Mouse (Mus musculus) T-helper 2 cell (primary cell): ENCODE measurements around the gene Rasgef1c.

Experiments
- in situ Hi-C: fragments of 300-600 bp; cut with MboI, MseI; formaldehyde crosslinking; loops from one replicate; pipeline ENCODE4 v1.15.1; 2025; ENCODE audit warnings: high pct_unique_total_duplicates

Gene Rasgef1c

DNA sequence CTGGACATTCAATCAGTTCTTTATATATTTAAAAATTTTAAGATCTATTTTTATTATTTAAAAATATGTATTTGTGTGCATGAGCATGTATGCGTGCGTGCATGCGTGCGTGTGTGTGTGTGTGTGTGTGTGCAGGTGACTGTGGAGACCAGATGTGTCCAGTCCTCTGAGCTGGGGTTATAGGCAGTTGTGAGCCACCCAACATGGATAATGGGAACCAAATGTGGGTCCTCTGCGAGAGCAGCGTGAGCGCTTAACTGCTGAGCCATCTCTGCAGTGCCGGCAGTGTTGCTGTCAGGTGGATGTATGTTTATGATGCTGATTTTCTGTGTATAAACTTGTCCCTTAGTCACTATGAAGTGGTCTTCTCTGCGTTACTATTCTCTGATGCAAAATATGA is 21.9 kb downstream of the Rasgef1c start:
- in situ Hi-C loops: no loop called here

DNA sequence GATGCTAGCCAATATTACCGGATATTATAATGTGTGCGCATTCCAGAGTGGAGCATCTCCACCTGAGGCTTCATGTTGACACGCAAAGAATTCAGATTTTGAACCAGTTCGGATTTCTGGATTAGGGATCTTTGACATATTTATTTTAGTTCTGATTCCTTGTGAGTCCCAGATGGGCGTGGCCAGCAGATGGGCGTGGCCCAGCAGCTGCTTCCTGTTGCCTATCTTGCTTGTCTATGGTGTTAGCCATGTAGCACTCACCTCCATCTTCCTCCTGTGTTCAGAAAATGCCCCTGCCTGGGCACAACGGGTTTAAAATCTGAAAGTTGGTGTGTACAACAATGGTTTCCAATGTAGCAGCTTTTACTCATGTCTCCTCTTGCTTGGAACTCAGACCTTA is 24.5 kb downstream of the Rasgef1c start:
- in situ Hi-C loops: no loop called here

DNA sequence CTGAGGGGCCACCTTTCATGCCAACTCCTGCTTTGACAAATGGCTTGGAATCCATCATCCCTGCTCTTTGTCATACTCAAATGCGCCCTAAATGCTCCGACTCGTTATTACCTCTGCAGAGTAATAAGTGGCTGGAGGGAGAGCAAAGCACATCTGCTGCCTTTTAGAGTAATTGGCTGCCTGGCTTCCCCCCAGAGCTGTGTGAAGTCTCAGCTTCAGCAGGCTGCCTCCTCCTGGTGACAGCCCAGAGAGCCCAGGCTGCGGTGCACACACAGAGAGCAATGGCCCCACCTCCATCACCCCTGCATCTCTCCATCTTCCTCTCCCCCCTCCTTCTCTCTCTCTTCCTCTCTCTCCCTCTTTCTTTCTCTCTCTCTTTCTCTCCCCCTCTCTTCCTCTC is 25.5 kb downstream of the Rasgef1c start:
- in situ Hi-C loops: no loop called here

DNA sequence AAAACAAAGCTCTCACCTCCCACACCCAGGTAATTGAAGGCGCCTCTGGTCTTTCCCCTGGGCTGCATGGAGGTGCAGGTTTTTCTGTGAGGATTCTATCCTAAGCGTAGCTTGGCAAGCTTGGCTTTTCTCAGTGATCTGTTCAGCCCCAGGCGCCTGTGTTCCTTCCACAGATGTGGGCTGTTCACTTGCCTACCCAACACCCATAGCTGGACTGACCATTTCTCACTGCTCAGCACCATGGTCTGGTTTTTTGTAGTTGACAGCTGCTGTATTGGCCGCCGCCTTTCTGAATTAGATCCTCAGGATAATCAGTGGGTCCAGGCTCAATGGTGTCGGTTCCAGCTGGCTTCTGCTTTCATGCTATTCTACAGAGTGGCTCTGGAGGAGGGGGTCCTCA is 26.0 kb downstream of the Rasgef1c start:
- in situ Hi-C loops: no loop called here

DNA sequence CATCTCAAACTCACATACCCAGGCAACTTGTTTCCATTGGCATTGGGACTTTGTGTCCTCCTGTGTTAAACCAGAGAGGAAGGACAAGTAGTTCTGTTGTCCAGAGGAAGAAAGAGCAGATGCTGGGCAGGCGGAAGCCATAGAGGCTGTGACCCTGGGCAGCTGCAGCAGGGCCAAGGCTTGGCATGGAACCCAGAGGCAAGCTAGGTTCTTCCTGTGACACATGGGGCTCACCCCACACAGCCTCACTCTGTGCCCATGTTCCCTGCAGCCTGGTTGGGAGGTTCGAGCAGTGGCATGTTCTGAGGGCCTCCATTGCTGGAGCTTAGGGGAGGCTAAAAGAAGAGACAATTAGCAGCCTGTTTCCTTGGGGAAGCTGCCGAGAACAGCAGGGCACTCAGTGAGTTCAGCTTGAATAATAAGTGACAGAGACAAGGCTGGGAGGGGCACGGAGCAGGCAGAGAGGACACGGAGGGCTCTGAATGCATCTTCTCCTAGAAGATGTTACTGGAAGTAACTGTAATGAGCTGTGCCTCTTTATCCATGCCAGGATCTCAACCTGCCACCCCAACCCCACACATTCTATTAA is 29.5 kb downstream of the Rasgef1c start:
- in situ Hi-C loops: no loop called here

DNA sequence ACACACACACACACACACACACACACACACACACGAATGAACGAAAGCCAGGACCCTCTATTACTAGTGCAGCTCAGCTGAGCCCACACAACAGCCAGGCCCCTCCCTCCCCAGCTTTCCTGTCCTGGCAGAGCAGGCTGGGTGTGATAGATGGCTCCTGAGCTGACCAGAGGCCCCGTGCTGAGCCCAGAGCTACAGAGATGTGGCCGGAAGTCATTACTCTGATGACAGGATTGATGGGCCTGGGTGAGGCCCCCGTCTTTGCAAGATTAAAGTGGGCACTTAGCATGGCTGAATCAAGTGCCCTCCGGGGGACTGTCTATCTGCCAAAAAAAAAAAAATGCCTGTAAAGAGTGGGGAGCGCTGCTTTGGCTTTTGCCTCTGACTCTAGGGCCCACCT is 30.2 kb downstream of the Rasgef1c start:
- in situ Hi-C loops: no loop called here

DNA sequence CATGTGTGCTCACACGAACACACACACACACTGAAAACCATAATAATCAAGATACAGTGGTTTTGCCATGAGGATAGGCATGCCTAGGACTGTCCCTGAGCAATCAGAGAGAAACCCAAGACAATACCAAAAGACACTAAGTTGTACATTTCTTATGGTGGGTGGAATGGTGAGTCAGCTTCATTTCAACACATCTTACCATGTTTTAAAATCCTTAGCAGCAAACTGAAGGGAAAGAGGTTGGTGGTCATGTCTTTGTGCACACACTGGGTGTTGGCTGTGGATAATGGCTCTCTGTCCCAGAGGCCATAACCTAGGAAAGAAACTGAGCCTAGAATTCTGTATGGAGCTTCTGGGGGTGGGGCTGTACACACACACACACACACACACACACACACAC is 32.2 kb downstream of the Rasgef1c start:
- in situ Hi-C loops: no loop called here

DNA sequence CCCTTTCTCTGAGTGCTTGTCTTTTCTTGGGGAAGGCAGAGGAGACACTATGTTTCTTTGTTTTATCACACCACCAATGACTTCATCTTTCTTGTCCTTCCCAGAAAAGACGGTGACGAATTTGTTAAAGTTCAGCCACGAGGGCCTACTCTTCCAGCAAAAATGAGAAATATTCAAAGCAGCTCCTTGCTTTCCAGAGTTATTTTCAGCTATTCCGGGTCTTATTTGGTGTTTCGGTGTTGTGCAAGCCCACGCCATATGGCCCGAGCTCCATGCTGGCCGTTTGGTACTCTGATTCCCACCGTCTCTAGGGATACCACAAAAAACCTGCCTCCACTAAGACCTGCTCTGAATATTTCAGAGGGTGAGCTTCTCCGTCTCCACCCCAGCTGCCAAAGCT is 32.7 kb downstream of the Rasgef1c start:
- in situ Hi-C loops: no loop called here

DNA sequence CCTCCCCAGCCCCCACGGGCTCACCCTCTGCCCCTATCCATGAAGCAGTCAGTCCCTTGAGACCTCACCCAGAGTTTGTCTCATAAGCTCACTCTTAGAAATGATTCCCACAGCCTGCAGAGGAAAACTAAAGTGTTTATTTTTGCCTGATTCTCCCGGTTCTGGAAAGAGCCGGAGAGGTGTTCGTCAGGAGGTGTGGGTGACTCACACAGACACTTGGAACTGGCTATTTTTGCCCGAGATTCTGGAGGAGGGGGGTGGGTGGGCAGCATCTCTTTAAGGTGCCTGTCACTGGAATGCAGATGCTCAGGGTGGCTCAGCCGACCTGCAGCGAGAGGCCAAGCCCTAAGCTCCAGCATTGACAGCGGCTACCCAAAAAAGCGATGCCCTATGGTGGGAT is 34.8 kb downstream of the Rasgef1c start:
- in situ Hi-C loops: no loop called here

DNA sequence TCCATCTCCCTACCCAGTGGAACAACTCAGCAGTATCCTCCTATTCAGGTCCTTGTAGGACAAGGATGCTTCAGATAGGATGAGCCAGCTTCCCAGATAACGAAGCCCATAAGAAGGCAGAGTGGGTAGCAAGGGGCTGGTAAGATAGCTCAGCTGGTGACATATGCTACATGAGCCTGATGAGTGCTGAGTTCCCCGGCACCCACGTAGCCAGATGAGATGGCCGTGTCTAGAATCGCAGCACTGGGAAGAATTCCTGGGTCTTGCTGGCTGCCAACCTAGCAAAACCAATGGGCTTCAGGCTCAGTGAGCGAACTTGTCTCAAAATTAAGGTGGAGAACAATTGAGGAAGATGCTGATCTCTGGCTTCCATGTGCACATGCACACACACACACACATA is 36.1 kb downstream of the Rasgef1c start:
- in situ Hi-C loops: no loop called here

DNA sequence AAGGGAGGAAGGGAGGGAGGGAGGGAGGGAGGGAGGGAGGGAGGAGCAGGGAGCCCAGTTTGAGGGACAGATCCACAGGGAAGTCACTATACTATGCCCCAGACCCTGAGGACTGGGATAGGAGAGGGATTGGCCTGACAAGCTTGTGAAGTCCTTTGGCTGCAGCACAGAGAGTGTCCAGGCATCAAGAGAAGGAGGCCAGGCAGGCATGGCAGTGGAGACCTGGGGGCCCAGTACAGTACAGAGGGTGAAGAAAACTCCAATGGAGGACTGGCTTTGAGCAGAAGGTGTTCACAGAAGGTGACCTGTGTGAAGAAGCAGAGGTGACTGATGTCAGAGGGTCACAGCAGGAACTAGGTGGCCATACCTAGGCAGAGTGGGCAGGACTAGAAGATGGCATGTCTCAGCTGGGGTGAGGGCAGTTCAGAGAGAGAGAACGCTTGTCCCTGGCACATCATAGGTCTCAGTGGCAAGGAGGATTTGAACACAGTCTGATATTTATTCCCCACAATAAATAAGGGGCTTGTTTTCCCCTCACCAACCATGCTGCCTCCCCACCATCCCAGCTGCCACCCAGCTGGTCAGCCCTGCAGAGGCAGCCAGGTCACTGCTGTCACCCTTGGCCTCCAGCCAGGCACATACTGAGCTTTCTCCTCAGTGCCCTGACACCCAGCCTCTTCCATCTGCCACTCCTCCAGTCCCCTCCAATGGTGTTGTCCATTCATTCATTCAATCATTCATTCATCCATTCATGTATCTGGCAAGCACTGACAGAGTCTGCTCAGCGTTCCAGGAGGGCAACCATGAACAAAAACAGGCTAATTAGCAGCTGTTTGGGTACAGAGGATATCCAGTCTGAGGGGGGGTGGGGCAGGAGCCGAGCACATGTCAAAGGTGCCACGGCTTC is 36.9 kb downstream of the Rasgef1c start:
- in situ Hi-C loops: no loop called here

DNA sequence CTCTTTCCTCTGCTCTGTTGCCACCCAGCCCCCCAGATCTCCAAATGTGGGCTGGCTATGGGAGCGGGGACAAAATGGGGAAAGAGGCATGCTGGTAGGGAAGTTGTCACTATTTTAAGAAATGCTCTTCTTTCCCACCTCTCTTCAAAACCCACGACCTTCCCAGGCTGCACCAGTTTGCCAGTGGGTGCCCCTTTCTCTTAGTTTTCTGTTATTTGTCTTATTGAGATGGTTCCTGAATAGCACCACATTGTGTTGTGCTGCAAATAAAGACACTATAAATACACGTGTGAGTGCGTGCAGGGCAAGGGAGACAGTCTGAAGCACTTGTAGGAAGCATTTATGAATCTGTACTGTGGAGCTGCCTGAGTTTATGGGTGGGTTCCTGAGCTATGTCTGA is 41.2 kb downstream of the Rasgef1c start:
- in situ Hi-C loops: no loop called here

DNA sequence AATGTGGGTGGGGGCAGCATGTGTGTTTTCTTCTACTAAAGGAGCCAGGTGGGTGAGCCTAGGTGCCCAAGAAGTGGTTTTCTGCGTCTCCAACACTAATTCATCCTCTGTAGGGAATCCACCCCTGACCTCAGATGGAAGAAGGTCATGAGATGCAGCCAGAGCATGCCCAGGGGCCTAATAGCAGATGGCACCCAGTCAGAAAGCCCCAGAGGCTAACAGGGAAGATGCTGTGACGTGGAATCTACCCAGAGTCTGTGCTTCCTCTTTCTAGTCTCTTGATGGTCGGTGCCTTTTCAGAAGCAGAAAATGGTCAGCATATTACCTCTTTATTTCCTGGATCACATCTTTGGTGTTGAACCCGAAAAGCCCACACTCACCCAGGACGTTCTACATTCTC is 42.3 kb downstream of the Rasgef1c start:
- in situ Hi-C loops: no loop called here

DNA sequence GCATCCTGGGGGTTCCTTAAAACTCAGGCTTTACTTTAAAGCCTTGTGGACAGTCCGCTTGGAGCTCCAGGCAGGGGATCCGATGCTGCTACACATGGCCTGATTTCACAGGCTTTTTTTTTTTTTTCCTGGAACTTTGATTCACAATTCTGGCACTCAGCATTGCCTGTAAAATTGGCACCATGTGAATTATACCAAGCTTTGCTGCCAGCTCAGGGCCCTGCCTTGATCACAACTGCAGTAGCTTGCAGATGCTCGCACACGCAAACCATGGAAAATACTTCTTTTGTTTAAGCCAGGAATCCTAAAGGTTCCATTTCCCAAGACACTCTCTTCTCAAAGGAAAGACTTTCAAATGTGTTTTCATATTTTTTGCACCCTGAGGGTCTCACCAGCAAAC is 44.1 kb downstream of the Rasgef1c start:
- in situ Hi-C loops: no loop called here

DNA sequence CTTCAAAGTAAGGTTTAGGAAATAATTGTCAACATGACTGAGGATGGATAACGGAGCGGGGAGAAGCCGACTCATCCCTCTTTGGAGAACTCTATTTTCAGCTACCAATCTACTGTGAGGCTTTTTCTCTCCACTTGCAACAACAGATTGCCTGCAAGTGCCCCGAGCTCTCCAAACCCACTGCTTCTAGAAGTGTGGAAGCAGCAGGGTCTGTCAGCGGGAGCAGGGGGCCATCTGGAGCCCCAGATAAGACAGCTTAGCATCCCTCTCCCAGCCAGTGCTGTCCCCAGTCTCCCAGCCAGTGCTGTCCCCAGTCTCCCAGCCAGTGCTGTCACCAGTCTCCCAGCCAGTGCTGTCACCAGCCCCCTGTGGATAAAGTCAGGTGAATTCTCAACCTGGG is 48.2 kb downstream of the Rasgef1c start:
- in situ Hi-C loops: no loop called here

DNA sequence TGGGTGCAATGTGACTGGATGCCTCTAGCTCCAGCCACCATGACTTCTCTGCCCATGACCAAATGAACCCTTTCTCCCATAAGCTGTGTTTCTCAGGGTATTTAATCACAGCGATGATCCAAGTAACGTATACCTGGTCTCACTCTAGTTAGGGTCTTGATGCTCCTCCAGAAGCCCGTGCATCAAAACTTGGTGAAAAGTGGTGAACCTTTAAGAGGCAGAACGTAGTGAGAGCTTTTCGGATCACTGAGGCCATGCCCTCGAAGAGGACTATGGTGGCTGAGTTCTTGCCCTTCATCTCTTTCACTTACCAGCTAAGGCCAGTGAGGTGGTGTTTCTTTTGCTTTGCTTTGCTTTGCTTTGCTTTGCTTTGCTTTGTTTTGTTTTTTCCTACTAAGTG is 52.0 kb downstream of the Rasgef1c start:
- in situ Hi-C loops: no loop called here

DNA sequence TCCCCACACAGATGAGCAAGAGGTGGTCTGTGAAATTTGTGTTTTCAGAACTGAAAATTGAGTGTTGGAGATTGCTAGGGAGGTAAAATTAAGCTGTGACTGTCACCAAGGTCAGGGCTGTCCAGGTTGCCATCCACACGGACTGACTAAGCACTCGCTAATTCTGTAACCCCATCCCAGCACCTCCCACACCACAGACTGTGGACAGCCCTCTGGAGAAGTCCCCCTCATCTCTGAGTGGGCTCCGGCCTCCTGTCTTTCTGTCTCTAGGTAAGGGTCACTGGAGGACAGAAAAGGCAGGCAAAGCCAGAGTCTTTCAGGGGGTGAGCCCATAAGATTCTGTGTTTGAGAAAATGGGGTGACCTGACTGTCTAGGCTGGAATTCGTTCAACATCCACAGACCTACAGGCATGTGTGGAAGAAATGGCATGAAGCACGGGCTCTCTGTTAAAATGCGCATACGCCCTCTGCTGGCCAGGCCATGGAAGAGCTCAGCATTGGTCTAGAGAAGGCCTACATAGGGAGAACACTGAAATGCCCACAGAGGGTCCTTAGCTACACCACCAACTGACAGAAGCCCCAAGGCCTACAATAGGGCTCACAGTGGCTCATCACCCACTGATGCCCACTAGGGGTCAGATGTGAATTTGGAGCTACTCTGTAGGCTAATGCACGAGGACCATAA is 54.1 kb downstream of the Rasgef1c start:
- in situ Hi-C loops: no loop called here

DNA sequence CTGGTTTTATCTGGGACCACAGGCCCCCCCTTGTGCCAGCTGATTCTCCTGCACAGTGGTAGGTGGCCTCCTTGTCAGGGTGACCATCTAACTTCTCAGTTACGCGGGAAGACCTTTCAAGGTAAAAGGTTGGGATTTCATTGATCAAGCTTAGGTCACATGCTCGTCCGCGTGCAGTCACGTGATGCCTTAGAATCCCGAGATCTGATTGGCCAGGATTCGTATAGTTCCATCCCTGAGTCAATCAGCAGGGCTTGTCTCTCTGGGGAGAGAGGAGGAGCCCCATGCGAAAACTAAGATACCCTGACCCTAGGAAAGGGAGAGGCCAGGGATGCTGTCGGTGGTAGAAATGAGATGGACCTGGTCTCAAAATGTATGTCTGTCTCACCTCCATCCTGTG is 56.4 kb downstream of the Rasgef1c start:
- in situ Hi-C loops: no loop called here

DNA sequence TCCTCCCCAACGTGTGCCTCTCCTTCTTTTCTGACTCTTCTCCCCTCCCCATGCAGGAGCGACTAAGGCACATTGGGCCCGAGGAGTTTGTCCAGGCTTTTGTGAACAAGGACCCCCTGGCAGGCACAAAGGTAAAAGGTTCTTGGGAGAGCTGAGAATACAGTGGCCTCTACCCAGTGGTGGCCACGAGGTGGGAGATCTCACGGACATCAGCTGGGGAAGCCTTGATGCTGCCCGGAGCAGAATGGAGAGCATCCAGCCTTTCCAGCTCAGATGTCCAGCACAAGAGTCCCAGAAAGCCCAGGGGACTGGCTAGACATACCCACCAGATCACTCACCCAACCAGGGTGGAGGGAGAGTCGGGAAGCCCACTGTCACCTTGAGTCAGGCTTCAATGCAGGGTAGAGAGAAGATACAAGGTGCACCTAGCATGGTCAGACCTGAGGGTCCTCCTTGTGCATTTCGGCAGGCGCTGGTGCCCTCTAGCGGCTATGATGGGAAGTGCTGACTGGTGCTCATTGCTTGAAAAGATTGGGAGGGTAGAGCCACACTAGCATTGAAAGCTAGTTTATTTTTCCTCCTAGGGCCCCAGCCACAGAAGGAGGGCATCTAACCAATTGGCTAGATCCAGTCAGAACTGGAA is 59.6 kb downstream of the Rasgef1c start:
- in situ Hi-C loops: loop anchor here (5.0 kb wide), 1 partner anchor 69 kb away; no protein-coding TSS in a partner anchor

DNA sequence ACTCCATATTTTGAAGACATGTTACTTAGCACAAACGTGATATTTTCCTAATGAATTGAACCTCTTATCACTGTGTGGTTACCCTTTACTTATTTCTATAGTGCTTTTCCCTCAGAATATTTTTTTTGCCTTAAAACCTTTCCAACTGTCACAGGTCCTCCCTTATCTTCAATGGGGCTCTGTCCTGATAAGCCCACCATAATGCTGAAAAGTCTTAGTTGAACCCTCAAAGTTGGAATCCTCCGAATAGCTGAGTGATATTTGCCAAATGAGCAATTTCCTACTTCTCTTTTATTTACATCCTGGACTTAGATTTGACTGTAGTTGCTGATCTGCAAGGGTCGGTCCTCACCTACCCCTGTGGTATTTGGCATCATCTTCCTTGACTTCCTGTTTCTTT is 63.7 kb downstream of the Rasgef1c start:
- in situ Hi-C loops: no loop called here

DNA sequence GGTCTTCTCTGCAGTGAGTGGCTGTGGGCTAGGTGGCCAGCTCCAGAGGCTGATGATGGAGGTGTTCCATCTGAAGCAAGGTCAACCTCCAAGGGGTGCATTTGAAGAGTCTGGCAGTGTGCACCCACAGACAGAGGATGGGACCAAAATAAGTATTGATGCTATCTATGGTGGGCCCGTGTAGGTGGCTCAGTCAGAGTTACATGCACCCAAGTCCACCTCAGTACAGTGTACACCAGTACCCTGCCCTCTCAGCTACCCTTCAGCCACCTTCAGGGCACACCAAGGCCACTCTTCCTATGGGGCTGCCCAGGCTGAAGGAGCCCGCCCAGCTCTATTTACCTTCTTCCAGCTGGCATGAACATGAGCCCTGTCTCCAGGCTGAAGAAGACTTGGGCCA is 68.1 kb downstream of the Rasgef1c start:
- in situ Hi-C loops: no loop called here

DNA sequence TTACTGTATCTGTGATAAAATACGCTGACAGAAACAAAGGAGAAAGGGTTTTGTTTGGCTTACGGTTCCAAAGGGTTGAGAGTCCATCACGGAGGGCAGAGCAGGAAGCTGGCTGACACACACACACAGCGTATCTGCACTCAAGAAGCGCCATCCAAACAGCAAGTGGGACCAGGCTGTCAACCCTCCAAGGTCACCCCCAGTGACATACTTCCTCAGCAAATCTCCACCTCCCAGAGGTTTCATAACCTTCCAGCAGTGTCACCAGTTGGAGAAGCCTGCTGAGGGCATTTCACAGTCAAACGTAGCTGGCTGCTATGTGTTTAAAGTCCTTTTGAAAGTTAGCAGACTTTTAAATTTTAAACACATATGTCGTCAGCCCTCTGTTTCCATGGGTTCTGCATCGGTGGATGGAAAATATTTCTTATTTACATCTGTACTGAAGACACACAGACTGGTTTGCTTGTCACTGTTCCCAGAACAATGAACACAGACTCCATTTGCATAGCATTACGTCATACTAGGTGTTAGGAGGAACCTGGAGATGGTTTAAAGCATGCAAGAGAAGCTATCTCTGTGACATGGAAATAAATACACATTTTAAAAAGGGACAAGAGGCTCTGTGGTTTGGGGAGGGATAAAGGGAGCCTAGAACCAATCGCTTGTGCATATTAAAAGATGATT is 72.2 kb downstream of the Rasgef1c start:
- in situ Hi-C loops: no loop called here
